Mouse (Mus musculus) liver, embryonic 15.5 days (tissue): ENCODE measurements around the gene Sephs2. TPM values are rescaled to one million over a fixed set of nuclear protein-coding genes. Genes with fewer than 3 reads are reported as not detected.

Experiments used
- ATAC-seq: fragments of 200-750 bp; cut with Nextera tagmentation; 2 replicates; pipeline ENCODE4 v1.8.0; 2017; ENCODE audit warnings: moderate number of reproducible peaks, mild to moderate bottlenecking, moderate library complexity; ENCODE audit not compliant: insufficient read depth
- H3K27ac ChIP-seq: fragments of 300-500 bp; sonication (generic); replicated peaks from 2 replicates; pipeline ENCODE4 v1.5.1; 2015; ENCODE audit warnings: mild to moderate bottlenecking, inconsistent platforms
- H3K27me3 ChIP-seq: fragments of 300-500 bp; sonication (generic); 2 replicates; pipeline ENCODE4 v1.6.1; 2015; ENCODE audit warnings: mild to moderate bottlenecking, inconsistent platforms
- H3K36me3 ChIP-seq: fragments of 300-500 bp; sonication (generic); replicated peaks from 2 replicates; pipeline ENCODE4 v1.6.1; 2015; ENCODE audit warnings: moderate library complexity, mild to moderate bottlenecking, inconsistent platforms
- H3K4me1 ChIP-seq: fragments of 300-500 bp; sonication (generic); replicated peaks from 2 replicates; pipeline ENCODE4 v1.6.1; 2015; ENCODE audit warnings: inconsistent platforms
- H3K4me2 ChIP-seq: fragments of 300-500 bp; sonication (generic); 2 replicates; pipeline ENCODE4 v1.6.1; 2015; ENCODE audit warnings: moderate library complexity, mild to moderate bottlenecking, inconsistent platforms
- H3K4me3 ChIP-seq: fragments of 300-500 bp; sonication (generic); replicated peaks from 2 replicates; pipeline ENCODE4 v1.5.1; 2015; ENCODE audit warnings: mild to moderate bottlenecking, inconsistent platforms
- H3K9ac ChIP-seq: fragments of 300-500 bp; sonication (generic); 2 replicates; pipeline ENCODE4 v1.6.1; 2015; ENCODE audit warnings: moderate library complexity, mild to moderate bottlenecking, inconsistent platforms
- H3K9me3 ChIP-seq: fragments of 300-500 bp; sonication (generic); replicated peaks from 2 replicates; pipeline ENCODE4 v1.6.1; 2016; ENCODE audit warnings: inconsistent platforms
- WGBS: fragments of 180-500 bp; shearing (Covaris S2); methylation state at CpG from one replicate; pipeline ENCODE4 v1.1.7; 2015; ENCODE audit warnings: mixed read lengths; ENCODE audit not compliant: insufficient replicate concordance; 5-methylcytosine and 5-hydroxymethylcytosine counted together
- polyA plus RNA-seq: library from polyadenylated mRNA; unstranded; fragments of >200 nt; fragmentation: Nextera tagmentation; extraction: Ambion mirVana; gene quantifications from 2 replicates; pipeline ENCODE4 v1.2.1, GENCODE M21; 2015

Sephs2 gene
- polyA plus RNA-seq: 162 and 175 TPM in 2 replicates

DNA sequence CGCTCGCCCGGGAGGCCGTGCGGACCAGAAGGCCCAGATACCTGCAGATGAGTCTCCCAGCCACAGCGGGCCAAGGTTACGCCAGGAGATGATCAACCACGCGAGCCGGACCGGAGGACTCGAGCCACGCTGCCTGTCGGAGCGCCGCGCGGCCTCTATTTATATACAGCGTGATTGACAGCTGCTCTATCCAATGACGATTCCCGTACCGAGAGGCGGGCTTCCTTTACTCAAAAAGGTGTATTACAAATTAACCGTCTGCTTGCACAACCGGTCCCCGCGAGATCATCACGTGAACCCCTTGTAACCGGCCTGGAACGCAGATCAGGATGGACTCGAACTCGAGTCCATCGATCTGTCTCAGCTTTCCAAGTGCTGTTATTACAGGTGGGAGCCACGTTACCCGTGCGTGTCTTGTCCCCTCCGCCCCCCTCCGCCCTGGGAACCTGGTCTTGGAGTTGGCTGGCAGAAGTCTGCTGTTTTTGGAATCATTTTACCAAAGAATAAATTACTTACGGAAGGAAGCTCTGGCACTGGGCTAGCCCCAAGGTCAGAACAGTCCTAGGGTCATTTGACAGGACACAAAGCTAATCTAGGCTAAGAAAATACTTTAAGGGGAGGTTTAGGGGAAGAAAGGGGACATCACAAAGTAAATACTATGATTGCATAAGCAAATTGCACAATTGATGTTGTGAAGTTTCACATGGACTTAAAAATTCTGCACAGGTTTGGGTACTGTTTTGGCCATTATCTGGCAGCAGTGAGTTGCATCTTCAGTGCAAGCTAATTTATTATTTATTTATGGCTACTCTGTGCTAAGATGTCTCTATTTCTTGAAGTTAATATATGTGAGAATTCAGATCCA, at the start of gene Sephs2:
Gene Sephs2, minus strand, starts transcription at position 131 of the 865 bp plus-strand sequence.
- H3K4me2 ChIP-seq: peak within 1 kb of the TSS; percentile 93
- peak; percentile 82 for ATAC-seq

DNA sequence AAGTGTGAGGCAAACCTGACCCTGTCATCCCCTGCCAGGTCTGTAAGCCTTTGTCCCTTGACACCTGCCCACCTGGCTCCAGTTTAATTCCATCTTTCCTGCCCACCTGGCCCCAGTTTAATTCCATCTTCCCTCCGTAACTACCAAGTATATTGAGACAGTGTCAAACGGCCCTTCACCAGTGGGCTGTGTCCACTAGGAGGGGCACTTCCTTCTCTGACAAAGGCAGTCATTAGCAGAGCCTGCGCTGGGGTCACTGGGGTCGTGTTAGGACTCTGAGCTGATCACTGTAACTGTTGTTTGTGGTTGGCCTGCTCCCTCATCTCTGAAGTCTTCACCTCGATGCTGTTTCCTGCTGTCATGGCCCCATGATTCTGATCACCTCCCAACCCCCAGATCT, 48.2 kb upstream of the Sephs2 start:
- no peak overlapping the region for H3K4me3 ChIP-seq
- H3K9ac ChIP-seq: no peak overlapping the region
- no peaks in the 10 kb centered on the region for H3K36me3 ChIP-seq
- WGBS: 46% methylated on average over 5 of the region's 5 CpGs
- no peak for ATAC-seq
- H3K27ac ChIP-seq: no peak overlapping the region
- no peaks in the 10 kb centered on the region for H3K9me3 ChIP-seq
- no peak overlapping the region for H3K4me2 ChIP-seq
- H3K27me3 ChIP-seq: no peaks in the 10 kb centered on the region
- H3K4me1 ChIP-seq: no peaks in the 10 kb centered on the region

More for the DNA sequence above, at the start of gene Sephs2:
- H3K4me3 ChIP-seq: peak within 1 kb of the TSS; percentile 87
- 2% methylated on average over 39 of the region's 39 CpGs for WGBS
- H3K27ac ChIP-seq: peak within 1 kb of the TSS; percentile 87
- H3K9me3 ChIP-seq: no peaks in the 10 kb centered on the region
- peaks cover 28% of the 10 kb centered on the region for H3K36me3 ChIP-seq
- H3K4me1 ChIP-seq: peaks cover 68% of the 10 kb centered on the region
- H3K9ac ChIP-seq: peak within 1 kb of the TSS; percentile 92
- H3K27me3 ChIP-seq: no peaks in the 10 kb centered on the region

DNA sequence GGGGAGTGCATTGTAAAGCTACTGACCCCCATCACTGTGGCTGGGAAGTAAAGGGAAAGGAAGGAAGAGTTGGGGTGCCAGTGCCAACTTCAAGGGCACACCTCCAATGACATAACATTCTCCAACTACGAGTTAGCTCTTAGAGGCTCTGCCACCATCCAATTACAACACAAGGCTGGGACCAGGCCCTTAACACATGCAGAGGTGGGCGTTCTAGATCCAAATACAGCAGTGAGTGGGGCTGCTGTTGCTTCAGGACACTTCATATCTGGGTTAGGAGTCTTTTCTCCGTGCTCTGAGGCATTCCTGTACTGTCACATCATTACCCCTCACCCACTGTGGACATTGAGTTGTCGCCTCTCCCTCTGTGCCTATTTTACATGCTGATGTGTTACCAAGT, 47.3 kb upstream of the Sephs2 start:
- Histone ChIP-seq H3K4me2 (no peak overlapping the region), H3K27me3 (no peaks in the 10 kb centered on the region), H3K9ac (no peak overlapping the region), H3K4me1 (no peaks in the 10 kb centered on the region), H3K4me3 (no peak overlapping the region), H3K27ac (no peak overlapping the region), H3K36me3 (no peaks in the 10 kb centered on the region), H3K9me3 (no peaks in the 10 kb centered on the region)
- WGBS: 59% methylated on average over 4 of the region's 4 CpGs
- ATAC-seq: no peak

DNA sequence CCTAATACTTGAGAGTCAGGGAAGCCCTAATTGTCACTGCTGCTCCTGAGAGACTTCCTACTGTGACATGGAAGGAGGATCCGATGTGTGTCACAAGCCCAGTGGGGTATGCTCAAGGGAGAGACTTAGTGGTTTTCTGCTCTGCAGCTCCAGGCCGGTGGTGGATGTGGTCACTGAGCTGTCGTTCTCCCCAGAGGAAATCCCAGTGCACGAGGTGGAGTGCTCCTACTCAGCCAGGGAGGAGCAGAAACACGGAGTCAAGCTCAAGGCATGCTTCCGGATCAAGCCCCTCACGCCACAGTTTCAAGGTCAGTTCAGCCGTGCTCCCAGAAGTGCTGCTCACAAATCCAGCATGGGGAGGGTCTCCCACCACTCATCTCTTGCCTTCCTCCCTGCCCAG, 40.1 kb upstream of the Sephs2 start:
- Histone ChIP-seq H3K9me3 (no peaks in the 10 kb centered on the region), H3K27me3 (no peaks in the 10 kb centered on the region), H3K4me2 (no peak overlapping the region), H3K4me3 (no peak overlapping the region), H3K4me1 (no peaks in the 10 kb centered on the region), H3K27ac (no peak overlapping the region), H3K36me3 (0 out of 2 replicates have a peak, but pooled peaks cover 6% of the 10 kb centered on the region), H3K9ac (no peak overlapping the region)
- WGBS: 40% methylated on average over 8 of the region's 8 CpGs
- no peak for ATAC-seq

DNA sequence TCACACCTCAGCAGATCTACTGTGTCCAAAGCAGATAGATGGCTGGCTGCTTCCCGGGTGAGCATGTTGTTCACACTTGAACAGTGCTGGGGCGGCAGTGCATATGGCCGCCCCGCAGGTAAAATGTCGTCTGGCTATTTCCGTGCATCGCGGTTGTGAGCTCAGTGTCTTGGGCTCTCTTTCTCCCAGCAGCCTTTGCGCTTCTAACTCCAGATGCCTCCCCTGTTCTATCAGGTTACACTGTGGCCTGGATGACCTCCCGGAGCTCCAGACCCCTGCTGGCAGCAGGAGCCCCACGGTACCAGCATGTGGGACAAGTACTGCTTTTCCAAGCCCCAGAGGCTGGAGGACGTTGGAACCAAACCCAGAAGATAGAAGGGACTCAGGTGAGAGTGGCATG, 36.1 kb upstream of the Sephs2 start:
- Histone ChIP-seq H3K4me2 (no peak overlapping the region), H3K27me3 (no peaks in the 10 kb centered on the region), H3K27ac (no peak overlapping the region), H3K36me3 (0 out of 2 replicates have a peak, but pooled peaks cover 6% of the 10 kb centered on the region), H3K9ac (no peak overlapping the region), H3K4me3 (no peak overlapping the region), H3K4me1 (peaks cover 3% of the 10 kb centered on the region; the same call in 1 of the 2 replicates), H3K9me3 (no peaks in the 10 kb centered on the region)
- ATAC-seq: no peak
- 77% methylated on average over 12 of the region's 12 CpGs for WGBS

- Histone ChIP-seq H3K4me2 (no peak overlapping the region), H3K36me3 (0 out of 2 replicates have a peak, but pooled peaks cover 6% of the 10 kb centered on the region), H3K27ac (no peak overlapping the region), H3K9ac (no peak overlapping the region), H3K9me3 (no peaks in the 10 kb centered on the region), H3K4me3 (no peak overlapping the region), H3K27me3 (no peaks in the 10 kb centered on the region), H3K4me1 (peaks cover 3% of the 10 kb centered on the region; the same call in 1 of the 2 replicates)
- ATAC-seq: no peak
- 75% methylated on average over 4 of the region's 4 CpGs for WGBS
Measured at GRCm38 (mm10) chr7:127308887-127309286, 35.0 kb upstream of the Sephs2 start.

GRCm38 (mm10) chr7:127308431-127308830, 34.6 kb upstream of the Sephs2 start:
- no peak for ATAC-seq

GRCm38 (mm10) chr7:127297586-127298193, 23.8 kb upstream of the Sephs2 start:
- Histone ChIP-seq H3K27me3 (no peaks in the 10 kb centered on the region), H3K4me3 (peak overlapping the region; percentile 36; the same call in 1 of the 2 replicates), H3K9ac (no peak overlapping the region), H3K4me1 (peaks cover 14% of the 10 kb centered on the region; the same call in 1 of the 2 replicates), H3K9me3 (no peaks in the 10 kb centered on the region), H3K4me2 (0 out of 2 replicates have a peak overlapping the region, but pooled peaks have one; percentile 5), H3K27ac (no peak overlapping the region), H3K36me3 (no peaks in the 10 kb centered on the region)
- ATAC-seq: no peak
- 59% methylated on average over 5 of the region's 5 CpGs for WGBS

More at GRCm38 (mm10) chr7:127308431-127308830, 34.6 kb upstream of the Sephs2 start:
- 0 out of 2 replicates have a peak overlapping the region, but pooled peaks have one; percentile 4 for H3K27ac ChIP-seq
- H3K36me3 ChIP-seq: 0 out of 2 replicates have a peak, but pooled peaks cover 6% of the 10 kb centered on the region
- WGBS: 66% methylated on average over 2 of the region's 2 CpGs
- no peak overlapping the region for H3K9ac ChIP-seq
- H3K4me3 ChIP-seq: no peak overlapping the region
- H3K4me2 ChIP-seq: no peak overlapping the region
- H3K27me3 ChIP-seq: no peaks in the 10 kb centered on the region
- H3K4me1 ChIP-seq: peaks cover 3% of the 10 kb centered on the region; the same call in 1 of the 2 replicates
- no peaks in the 10 kb centered on the region for H3K9me3 ChIP-seq

DNA sequence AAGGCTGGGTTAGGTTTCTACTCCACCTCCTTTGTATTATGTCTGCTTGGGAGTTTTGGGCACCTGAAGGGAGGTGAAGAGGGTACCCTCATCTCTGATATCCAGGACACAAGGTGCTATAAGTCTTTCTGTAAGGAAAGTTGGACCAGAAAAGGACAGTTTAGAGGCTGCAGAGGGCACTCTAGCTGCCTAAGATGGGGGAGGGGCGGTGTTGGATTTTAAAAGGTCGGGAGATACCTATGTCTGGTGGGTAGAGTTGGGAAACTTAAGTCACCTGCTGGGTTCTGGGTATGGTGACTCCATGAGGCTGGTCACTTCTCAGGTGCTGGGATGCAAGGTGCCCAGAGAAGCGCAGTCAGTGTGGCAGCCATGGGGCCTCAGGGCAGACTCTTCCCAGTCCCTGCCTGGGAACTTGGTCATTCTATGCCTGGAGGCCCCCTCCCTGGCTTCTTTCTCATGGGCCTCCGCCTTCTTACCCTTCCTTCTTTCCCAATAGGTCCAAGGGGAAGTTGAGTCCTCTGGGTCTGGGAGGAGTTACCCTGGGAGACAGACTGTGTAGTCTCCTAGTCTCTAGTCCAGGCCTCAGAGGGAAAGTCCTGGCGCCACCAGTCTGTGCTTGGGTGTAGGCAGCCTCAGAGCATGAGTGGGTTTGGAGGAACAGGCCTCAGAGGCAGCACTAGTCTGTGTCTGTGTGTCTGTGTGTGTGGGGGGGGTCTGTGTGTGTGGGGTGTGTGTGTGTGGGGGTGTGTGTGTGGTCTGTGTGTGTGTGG, 23.1 kb upstream of the Sephs2 start:
- Histone ChIP-seq H3K9me3 (no peaks in the 10 kb centered on the region), H3K4me3 (peak overlapping the region; percentile 36), H3K27ac (peak overlapping the region; percentile 67; the same call in 1 of the 2 replicates), H3K36me3 (no peaks in the 10 kb centered on the region), H3K4me2 (peak overlapping the region; percentile 41), H3K9ac (no peak overlapping the region), H3K27me3 (no peaks in the 10 kb centered on the region), H3K4me1 (peaks cover 14% of the 10 kb centered on the region; the same call in 1 of the 2 replicates)
- 53% methylated on average over 5 of the region's 5 CpGs for WGBS
- no peak for ATAC-seq

DNA sequence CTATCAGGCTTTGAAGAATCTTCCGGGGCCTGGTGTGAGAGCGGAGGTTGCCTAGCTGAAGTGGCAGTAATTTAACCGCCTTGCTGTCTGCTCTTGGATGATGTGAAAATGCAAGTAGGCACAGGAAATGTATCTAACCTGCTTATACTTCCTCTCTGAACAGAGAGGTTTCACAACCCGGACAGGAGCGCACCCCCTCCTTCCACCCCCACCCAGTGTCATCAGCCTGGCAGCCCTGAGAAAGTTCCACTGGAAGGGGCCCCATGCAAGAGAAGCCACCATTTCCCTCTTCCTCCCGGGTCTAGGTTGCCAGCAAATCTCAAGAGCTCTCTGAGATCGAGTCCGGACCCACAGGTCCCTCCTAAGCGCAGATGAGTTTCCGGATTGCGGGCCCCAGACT, 22.2 kb upstream of the Sephs2 start, which contains the start of gene Itgal:
Gene Itgal, plus strand, starts transcription at position 163 of the 400 bp plus-strand sequence.
- Histone ChIP-seq H3K36me3 (no peaks in the 10 kb centered on the region), H3K4me2 (peak within 1 kb of the TSS; percentile 41), H3K9ac (no peak within 1 kb of the TSS), H3K27me3 (no peaks in the 10 kb centered on the region), H3K4me1 (peaks cover 14% of the 10 kb centered on the region; the same call in 1 of the 2 replicates), H3K4me3 (peak within 1 kb of the TSS; percentile 36), H3K27ac (peak within 1 kb of the TSS; percentile 67), H3K9me3 (no peaks in the 10 kb centered on the region)
- ATAC-seq: no peak
- 23% methylated on average over 11 of the region's 11 CpGs for WGBS
